Mouse (Mus musculus) lung, postnatal 10 days (tissue): Measurements from ENCODE around the gene Casp7.
"Not testable (repeated sequence)": the region's sequence is repeated elsewhere in the genome, so short reads cannot be mapped to it uniquely, and the experiment has no call there.

Source experiments
- DNase-seq: peaks from one replicate; pipeline ENCODE4 v3.0.0; 2021

Gene Casp7

DNA sequence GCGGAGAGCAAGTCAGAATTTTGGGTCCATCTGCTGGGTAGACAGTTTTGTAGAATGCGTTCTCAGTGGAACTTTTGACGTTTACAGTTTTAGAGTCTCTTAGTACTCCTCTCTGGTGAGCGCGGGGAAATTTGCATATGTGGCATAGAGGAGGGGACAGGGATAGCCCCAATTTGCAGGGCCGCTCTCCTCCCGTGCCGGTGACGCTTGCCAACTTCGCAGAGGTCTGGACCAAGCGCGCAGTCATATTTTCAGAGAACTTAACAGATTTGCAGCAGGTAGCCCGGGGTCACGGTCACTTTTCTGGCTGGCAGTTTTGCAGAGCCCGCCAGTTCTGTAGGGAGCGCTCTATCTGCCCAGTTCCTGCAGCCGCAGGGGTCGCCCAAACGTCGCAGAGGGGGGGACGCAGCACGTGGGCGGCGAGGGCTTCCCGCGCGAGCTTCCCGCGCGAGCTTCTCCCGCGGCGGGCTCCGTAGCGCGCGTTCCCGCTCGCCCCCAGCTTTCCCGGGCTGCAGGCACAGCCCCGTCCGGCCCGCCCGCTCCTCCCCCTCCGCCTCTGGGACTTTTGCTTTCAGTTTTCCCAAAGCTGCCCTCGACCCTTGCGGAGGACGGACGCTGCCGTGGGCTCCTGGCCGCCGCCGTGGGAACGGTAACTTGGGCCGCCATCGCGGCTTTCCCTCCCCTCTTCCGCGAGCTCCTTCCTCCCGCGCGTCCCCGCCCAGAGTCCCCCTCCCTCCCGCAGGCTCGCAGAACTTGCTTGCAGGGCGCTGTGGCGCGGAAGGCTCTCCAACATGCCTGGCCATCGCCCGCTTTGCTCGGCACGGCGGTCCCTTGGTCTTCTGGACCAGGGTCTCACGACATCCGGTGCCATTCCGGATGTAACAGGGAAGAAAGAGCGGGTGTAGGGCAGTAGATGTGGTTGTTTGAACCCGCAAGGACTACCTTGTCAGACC is at the start of gene Casp7:
Gene Casp7, plus strand, starts transcription at position 461 of the 953 bp plus-strand sequence.
- peak; percentile 86 for DNase-seq

GRCm38 (mm10) chr19:56349295-56349694 is 47.6 kb upstream of the Casp7 start:
- DNase-seq, result peak; percentile 41

DNA sequence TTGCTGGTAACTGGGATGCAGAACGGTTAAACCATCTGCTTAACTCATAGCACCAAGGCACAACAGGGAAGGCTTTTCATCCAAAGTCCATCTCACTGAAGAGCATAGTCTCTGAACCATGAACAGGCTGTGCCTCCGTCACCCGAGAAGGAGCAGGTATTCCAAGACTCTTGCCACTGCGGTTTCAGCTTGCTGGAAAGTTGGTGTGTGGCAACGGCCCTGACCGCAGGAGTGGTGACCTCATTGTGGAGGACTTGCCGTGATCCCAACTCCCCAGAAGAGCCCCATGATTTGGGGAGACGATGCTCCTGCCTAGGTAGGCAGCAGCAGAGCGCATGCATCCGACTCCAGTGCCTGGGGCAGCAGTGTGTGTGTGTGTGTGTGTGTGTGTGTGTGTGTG is 43.2 kb upstream of the Casp7 start:
- no peak for DNase-seq

DNA sequence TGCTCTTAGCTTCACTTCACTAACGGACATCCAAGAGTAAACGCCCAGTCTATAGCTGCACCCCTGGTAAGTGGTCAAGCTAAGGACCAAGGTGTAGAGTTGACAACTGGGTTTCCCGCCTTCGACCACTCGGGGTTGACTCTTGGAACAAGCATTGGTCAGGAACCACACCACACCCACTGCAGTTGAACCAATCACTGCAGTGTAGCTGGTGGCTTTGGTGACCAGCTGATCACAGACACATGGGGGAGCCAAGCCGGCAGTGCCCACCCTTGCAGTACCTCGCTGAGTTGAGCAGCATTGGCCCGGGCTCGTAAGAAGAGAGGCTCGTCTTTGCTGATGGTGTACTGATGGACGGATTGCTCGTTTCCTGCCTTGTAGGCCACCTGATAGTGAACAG is 41.7 kb upstream of the Casp7 start:
- DNase-seq, result no peak

GRCm38 (mm10) chr19:56356480-56357373 is 40.2 kb upstream of the Casp7 start:
- DNase-seq, result peak; percentile 90

GRCm38 (mm10) chr19:56357374-56357708 is 39.6 kb upstream of the Casp7 start:
- not testable (repeated sequence) for DNase-seq

DNA sequence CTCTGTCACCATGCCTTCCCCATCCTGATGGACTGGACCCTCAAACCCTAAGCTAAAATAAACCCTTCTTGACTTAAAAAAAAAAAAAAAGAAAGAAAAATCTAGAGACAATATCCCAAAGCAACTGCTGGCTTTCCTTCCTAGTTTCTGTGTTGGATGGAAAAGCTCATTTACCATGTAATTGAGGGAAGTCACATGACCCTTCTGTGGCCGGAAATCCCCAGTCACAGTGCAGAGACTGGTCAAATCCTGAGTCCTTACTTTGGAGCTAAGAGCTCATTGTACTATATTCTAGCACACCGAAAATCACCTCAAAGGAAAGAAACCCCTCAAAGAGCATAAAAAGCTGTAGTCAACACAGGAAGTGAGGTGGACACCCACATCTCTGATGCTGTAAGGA is 38.0 kb upstream of the Casp7 start:
- DNase-seq, result no peak

DNA sequence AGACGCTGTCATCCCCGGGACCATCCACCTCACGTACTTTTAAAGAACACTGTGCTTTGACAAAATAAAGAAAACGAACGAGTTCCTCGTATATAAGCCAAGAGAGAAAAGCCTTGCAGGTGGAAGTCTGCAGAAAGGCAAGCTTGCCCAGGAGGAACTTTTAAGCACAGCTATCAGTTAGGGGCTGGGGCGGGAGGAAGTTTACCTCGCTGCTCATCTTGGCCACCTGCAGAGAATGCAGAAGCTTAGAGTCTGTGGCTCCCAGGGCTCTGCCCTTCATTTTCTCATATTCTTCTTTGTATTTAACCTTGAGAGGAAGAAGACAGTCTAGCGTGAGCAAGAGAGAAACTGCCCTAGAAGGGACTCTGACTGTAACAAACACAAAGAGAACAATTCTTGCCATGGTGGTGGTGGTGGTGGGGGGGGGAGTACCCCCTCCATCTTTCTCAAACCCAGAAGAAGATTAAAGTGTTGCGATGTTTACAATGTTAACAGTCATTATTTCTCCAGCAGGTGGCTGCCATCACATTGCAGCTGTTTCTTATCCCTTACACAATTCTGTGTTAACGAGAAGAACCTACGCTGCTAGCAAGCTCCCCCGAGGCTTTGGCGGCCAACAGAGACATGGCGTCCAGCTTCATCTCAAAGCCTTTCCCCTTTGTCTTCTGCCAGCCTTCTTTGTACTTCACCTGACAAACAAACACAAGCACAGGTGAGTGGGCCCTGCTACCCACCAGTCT is 33.0 kb upstream of the Casp7 start:
- DNase-seq, result peak; percentile 69

DNA sequence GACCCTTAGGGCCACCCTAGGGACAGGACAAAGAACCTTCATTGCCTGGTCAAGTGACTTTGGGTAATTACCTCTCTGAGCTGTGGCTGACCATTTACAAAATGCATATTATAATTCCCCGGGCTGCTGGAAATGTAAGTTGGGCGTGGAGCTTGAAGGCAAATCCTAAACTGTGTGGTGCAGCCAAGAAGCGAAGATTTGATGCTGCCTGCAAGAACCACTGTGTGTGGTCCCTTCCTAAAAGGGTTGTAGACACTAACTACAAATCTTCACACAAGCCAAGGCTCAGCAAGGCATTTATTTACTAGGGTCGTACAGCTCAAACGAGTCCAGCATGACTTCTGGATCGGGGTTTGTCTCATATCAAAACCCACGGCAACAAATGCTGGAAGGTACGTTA is 32.4 kb upstream of the Casp7 start:
- no peak for DNase-seq

DNA sequence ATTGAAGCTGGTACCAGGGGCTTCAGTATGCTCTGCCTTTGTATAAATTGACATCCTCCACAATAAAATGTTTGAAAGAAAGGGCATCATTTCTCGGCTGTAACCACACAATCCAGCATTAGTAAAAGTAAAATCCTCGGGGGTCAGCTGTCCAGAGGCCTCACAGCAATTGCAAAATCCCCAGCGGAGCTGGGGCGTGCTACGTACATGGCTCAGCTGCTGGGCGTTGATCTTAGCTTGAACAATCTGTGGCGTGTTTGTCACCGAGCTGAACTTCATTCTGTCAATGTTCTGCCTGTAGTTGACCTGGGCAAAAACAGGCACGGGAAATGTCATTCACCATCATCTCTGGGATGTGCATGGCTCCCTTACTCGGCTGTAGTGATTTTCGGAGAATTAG is 30.8 kb upstream of the Casp7 start:
- peak; percentile 65 for DNase-seq

DNA sequence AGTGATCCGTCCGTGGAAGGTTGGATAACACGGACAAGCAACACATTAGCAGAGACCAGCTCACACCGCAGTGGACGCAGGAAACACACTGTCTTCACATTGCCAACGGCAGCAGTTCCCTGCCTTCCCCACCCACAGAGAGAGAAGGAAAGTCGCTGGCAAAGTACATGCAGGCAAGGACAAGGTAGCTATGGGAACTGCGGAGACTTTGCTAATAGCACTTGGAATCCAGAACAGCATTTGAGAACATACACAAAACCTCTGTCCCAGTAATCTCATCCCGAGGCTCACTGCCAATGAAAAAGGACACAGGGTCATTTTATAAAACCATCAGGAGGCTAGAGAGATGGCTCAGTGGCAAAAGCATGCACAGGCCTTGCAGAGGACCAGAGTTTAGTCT is 30.3 kb upstream of the Casp7 start:
- DNase-seq, result peak; percentile 29

GRCm38 (mm10) chr19:56367778-56368177 is 29.2 kb upstream of the Casp7 start:
- DNase-seq, result no peak

DNA sequence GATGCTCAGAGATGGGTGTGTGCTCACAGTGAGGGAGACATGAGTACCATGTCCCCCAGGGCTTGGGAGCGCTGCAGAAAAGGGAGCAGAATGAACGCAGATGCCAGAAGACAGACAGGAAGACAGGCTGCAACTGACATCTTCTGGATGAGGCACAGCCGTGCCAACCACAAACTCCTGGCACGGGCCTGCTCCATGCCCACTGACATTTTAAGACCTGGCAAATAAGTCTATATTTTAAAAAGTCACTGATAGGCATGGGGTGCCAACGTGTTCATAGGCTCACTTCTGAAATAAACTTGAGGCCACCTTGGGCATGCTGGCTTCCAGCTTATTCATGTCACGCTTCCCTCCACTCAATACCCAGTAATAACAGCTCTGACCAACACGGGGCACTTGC is 28.0 kb upstream of the Casp7 start:
- no peak for DNase-seq

- DNase-seq, result no peak
These were observed 26.4 kb upstream of the Casp7 start for GRCm38 (mm10) chr19:56370389-56371150.

GRCm38 (mm10) chr19:56372226-56372625 is 24.7 kb upstream of the Casp7 start:
- DNase-seq, result no peak

DNA sequence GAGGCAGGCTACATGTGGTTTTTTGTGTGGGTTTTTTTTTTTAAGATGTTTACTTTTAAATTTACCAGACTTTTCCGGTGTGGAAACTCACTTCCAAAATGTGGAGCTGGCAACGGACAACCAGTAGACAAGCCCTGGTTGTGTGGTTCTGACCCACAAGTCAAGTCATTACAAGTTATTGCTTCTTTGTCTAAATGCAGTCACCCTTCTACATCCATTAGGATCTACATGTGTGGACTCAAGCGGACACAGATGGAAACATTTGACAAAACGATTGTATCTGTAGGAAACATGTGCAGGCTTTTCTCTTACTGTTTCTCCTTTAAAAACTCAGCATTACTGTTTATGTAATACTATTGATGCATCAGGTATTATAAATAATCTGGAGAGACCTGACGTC is 23.7 kb upstream of the Casp7 start:
- DNase-seq, result no peak

DNA sequence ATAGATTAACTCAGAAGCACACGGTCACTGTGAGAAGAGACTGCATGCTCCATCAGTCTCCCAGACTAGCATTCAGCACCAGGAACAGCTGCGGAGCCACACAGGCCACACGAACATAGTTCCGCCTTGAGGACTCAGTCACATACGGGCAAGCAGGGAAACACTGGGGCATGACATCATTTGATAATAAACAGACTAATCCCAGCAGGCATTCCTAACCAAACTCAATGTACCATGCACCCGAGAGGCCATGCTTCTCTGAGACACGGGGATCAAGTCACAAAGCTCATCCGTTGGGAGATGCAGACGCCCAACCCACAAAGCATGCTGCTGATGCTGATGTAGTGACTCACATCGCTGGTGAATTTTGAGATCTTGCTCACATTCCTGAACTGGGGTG is 22.9 kb upstream of the Casp7 start:
- no peak for DNase-seq

DNA sequence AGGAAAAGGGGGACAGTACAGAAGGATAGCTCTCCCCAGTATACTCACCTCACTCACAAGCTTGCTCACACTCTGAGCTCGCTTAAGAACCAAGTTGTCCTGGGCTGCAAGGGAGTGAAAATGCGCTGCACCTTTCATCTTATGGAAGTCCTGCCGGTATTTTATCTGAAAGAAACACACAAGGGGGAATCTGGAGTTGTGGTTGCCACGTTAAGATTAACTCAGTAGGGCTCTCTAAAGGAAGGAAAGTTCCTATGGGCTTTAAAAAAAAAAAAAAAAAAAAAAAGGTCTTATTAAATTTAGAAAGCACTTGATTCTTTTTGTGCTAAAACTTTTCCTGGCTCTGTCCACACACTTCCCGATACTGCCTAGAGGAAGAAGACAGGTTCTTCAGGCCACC is 18.9 kb upstream of the Casp7 start:
- DNase-seq, result no peak

GRCm38 (mm10) chr19:56378554-56379172 is 18.3 kb upstream of the Casp7 start:
- DNase-seq, result peak; percentile 56

DNA sequence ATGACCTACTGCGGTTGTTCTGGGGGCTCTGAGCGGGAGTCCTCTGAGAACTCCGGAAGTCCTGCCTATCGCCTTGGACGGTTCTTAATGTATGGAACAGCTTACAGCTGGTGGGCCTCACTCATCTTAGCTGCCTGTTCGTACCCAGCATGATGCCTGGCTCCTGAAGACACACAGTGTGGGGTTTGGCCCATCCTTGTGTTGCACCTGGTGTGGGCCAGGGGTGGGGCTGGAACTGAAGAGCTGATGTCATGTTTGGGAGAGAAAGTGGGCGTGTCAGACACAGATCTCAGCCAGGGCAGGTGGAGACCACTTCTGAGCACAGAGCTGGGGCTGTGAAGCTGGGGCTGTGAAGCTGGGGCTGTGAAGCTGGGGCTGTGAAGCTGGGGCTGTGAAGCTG is 16.6 kb upstream of the Casp7 start:
- DNase-seq, result no peak

- no peak for DNase-seq
These were observed 15.5 kb upstream of the Casp7 start for GRCm38 (mm10) chr19:56381407-56381806.

- DNase-seq, result no peak
These were observed 11.4 kb upstream of the Casp7 start for GRCm38 (mm10) chr19:56385546-56385945.
